Mouse (Mus musculus) B cell, adult 2 months (primary cell): ENCODE data around the gene Kctd8.
A peak's percentile ranks its signal among the peaks of the same experiment; 100 is the strongest.
"Not testable (repeated sequence)": the region's sequence is repeated elsewhere in the genome, so short reads cannot be mapped to it uniquely, and the experiment has no call there.

Experiments used
- DNase-seq, 2 experiments: peaks; one replicate each; pipeline ENCODE4 v3.0.0; 2022

The Kctd8 gene

GRCm38 (mm10) chr5:69340919-69341801 lies at the start of gene Kctd8:
Gene Kctd8 (minus strand): TSS chr5:69341679.
- DNase-seq: no peak

GRCm38 (mm10) chr5:69379072-69379471 lies 37.6 kb upstream of the Kctd8 start:
- DNase-seq: no peak

GRCm38 (mm10) chr5:69350596-69350995 lies 9.1 kb upstream of the Kctd8 start:
- DNase-seq: no peak

DNA sequence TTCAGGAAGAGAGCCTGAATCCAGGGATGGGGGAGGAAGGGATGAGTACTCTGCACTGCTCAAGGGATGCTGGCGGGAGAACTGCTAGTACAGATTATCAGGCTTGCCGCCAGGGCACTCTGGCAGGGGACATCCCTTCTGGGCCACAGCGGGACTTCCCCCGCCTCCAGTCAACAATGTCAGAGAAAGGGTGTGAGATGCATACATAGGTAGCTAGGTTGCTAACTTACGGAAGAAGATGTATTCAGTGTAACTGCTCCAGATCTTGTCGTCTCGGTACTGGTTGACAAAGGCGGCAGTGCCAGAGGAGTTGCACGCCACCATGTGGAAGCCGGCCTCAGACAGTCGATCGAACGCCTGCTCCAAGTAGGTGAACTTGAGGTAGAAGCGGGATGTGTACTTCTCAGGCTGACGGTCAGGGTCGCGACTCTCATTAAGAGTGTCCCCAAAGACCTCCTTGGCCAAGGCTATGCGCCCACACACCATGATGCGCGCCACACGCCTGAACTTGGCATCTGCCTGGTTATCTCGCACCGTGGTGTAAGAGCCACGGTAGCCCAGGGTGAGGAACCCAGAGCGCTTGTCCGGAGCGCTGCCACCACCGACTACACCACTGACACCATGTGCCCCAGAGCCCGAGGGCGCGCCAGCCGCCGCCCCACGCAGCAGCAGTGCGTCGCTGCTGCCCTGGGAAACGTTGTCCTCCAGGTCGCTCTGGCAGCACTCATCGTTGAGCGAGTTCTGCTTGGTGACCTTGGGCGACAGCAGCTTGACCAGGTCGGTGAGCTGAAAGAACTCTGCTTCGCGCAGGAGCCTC lies 1.2 kb downstream of the Kctd8 start:
- peak in 1 of 2 experiments; percentile 3 for DNase-seq

DNA sequence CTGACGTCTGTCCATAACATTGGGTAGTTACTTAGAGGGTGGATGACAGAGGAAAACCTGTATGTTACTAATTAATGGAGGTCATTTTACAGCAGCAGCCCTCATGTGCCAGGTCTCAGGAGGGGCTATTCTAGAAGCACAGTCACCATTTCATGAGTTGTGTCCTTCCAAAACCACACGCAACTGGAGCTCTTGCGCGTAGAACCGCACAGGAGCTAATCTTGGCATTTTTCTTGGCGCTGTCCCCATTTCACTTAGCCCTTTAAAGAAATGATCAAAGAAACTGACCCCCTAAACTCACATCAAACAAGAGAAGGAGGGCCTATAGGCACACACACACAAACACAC lies 1.9 kb downstream of the Kctd8 start:
- DNase-seq: no peak

DNA sequence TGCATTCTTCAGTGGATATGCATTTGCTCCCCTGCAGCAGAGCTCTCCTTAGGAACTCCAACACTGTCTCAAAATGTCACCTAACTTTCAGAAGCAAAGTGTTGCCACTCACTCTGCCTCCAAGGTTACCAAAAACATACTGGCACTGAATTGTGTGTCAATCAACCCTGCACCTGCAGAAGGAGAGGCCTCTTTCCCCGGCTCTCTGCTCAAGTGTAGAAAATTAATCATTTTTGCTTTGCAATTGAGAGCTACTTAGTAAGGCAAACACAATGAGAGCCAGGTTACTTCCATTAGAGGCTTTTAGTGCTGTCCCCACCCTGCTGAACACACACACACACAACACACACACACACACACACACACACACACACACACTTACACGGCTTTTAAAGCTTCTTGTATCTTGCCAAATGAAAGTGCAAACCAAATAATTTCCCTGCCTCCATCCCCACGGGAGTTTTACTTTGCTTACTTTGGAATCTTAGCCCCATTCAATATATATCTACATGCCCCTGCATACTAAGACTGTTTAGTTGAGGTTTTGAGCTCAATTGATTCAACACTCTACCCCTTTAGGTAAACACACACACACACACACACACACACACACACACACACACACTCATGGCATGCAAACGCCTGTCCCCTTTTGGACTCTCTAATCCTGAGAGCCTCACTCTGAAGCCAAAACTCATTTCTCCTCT lies 2.4 kb downstream of the Kctd8 start:
- no peak for DNase-seq

GRCm38 (mm10) chr5:69327561-69327960 lies 13.9 kb downstream of the Kctd8 start:
- no peak for DNase-seq

DNA sequence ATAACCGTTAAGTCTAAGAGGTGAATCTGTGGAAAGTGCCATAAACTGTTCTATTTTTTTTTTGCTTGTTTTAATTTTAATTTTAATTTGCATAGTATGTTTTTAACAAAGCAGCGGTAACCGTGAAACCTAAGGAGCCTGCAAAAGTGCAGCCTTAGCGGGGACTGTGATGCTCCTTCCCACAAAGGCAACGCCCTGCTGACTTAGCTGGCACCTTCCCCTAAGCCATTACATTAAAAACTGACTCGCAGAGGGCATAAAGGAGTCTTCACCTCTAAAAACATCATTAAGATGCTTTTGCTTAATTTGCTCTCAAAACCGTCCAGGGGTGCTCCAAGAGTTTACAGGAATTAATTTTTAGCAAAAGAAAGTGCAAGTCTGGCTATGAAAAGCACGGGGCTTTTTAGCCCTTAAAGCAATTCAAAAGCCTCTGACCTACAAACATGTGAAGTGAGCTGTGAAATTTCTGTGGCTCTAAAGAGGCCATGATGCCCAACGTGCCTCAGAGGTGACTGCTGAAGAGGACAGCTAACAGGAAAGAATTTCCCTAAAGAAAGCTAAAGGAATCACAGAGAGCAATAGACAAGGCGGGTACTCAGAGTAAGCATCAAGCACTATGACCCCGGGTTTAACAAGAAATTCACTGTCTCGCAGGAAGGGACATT lies 16.8 kb downstream of the Kctd8 start:
- DNase-seq: no peak

DNA sequence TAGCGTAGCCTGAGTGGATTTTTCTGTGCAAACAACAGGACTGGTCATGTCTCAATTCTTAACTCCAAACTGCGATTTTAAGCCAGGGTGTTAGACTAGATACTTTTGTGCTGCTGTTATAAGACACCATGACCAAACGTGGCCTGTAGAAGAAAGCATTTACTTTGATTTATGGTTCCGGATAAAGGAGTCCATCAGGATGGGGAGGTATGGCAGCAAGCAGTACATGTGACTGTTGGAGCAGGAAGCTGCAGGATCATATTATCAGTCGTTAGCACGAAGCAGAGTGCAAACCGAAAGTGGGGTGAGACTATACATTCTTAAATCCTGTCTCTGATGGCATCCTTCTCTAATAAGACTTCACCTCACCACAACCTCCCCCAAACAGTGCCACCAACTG lies 28.9 kb downstream of the Kctd8 start:
- no peak for DNase-seq

DNA sequence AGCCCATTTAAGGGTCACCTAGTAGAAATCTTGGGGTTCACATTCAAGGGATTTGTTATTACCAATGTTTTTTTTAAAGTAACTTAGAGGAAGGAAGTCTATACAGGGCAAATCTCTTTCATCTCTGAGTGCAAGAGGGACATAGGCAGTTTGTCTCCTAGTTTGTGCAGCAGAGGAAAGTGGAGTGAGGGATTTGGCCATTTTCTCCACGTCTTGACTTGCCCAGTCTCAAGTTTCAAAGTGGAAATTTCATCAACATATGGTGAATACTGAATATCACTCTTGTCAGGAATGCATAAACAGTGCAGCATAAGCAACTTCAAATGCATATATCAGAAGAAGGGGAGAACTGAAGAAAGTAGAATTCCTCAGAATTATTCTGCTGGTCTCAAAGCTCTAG lies 39.8 kb downstream of the Kctd8 start:
- no peak for DNase-seq

DNA sequence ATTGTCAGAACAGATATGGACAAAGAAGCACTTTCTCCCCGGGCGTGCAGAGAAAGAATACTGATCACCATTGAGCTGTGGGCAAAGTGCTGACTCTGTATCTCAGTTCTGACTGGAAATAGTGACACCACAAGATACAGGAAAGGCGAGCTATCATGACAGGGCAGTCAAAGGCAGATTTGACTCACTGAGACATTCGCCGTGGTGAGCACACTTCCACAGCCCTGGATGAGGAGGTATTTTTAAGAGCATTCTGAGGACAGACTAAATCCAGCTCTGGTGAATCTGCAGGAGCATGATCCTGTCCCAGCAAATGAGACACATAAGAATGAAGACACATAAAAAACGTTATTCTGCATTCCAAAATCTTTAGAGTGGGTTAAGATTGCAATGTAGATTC lies 49.1 kb downstream of the Kctd8 start:
- DNase-seq: no peak

- no peak for DNase-seq
These were observed 57.1 kb downstream of the Kctd8 start for GRCm38 (mm10) chr5:69284359-69284758.

DNA sequence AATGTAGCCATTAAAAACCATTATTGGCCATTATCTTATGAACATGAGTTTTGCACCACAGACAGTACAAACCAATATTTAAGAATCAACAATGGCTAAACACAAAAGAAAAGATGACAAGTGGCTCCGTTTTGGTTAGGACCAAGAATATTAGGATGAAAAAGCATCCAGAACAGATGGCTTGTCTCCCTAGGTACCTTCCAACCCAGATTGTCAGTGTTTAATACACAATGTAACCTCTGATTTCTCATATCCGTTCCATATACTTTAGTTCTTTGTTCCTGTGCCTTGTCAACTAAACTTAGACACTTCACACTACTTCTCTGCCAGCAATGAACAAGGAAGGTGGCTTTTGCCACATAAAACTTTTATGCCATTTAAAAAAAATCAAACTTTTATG lies 89.1 kb downstream of the Kctd8 start:
- DNase-seq: no peak

GRCm38 (mm10) chr5:69241931-69242330 lies 99.5 kb downstream of the Kctd8 start:
- no peak for DNase-seq

GRCm38 (mm10) chr5:69233560-69233959 lies 107.9 kb downstream of the Kctd8 start:
- no peak for DNase-seq

GRCm38 (mm10) chr5:69231649-69232048 lies 109.8 kb downstream of the Kctd8 start:
- not testable (repeated sequence) for DNase-seq

DNA sequence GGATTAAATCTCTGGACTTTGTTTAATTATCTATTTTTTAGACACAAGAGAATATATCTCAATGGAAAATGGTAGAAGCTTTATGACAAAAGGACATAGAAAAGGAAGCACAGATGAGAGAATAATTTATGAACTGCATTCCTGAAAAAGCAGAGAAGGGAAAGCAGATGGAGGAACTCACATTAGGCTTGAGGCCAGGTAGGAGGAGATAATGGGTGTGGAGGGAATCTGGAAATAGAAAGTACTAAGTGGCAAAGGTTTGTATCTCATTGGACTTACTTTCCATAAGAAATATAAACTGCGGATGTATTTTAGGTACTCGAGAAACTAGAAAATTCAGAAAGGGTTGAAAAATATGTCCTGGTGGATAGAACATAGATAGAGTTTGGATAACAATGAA lies 114.3 kb downstream of the Kctd8 start:
- DNase-seq: no peak

- no peak for DNase-seq
These were observed 118.9 kb downstream of the Kctd8 start for GRCm38 (mm10) chr5:69222608-69223007.

DNA sequence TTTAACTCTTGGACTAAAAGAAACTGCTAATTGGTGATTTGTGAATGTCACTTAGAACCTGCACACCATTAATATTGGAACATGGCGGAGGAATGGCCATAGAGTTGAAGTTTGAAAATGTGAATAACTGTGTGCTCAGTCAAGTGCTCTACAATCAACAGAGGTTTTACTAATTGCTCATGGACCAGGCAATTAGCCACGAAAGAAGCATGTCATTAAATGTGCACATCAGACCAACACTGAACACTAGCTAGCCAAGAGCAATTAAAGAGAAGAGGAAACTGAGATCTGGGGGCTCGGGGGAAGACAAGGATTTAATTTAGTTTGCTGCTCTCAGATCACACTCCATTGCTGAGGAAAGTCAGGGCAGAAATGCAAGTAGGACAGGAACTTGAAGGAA lies 126.3 kb downstream of the Kctd8 start:
- no peak for DNase-seq

GRCm38 (mm10) chr5:69209401-69209800 lies 132.1 kb downstream of the Kctd8 start:
- no peak for DNase-seq

- DNase-seq: no peak
These were observed 133.8 kb downstream of the Kctd8 start for GRCm38 (mm10) chr5:69207713-69208112.

GRCm38 (mm10) chr5:69159897-69160509 lies 181.5 kb downstream of the Kctd8 start:
- DNase-seq: no peak
